Mouse (Mus musculus) heart, postnatal 0 days (tissue): Measurements from ENCODE around the gene Ccdc28a.

Experiments
- CTCF ChIP-seq: IDR thresholded peaks from 2 replicates; pipeline ENCODE4 v1.5.1; 2016; ENCODE audit warnings: antibody characterized with exemption, control low read depth, low read depth
- EP300 ChIP-seq: IDR thresholded peaks from 2 replicates; pipeline ENCODE4 v1.6.1; 2016; ENCODE audit warnings: antibody characterized with exemption, low read depth

- TF ChIP-seq CTCF (no peak), EP300 (no peak)
Observed at GRCm38 (mm10) chr10:18199919-18200318, 34.9 kb downstream of the Ccdc28a start.
